Mouse (Mus musculus) erythroblast, embryonic 14.5 days (primary cell): ENCODE results near the gene Fndc3a. TPM values are rescaled to one million over a fixed set of nuclear protein-coding genes. Genes with fewer than 3 reads are reported as not detected.

ENCODE experiments used
- H3K27me3 ChIP-seq: 2 replicates; pipeline ENCODE4 v1.6.1; 2012; ENCODE audit warnings: inconsistent platforms; ENCODE audit not compliant: control insufficient read depth
- H3K36me3 ChIP-seq: 2 replicates; pipeline ENCODE4 v1.6.1; 2012; ENCODE audit warnings: mild to moderate bottlenecking, inconsistent platforms; ENCODE audit not compliant: control insufficient read depth
- H3K4me1 ChIP-seq: 2 replicates; pipeline ENCODE4 v1.6.1; 2012; ENCODE audit warnings: inconsistent platforms; ENCODE audit not compliant: control insufficient read depth
- H3K4me3 ChIP-seq: replicated peaks from 2 replicates; pipeline ENCODE3; 2012; ENCODE audit warnings: moderate library complexity, mild to moderate bottlenecking, inconsistent platforms
- H3K9me3 ChIP-seq: 2 replicates; pipeline ENCODE4 v1.6.1; 2012; ENCODE audit warnings: low read length, inconsistent platforms, mixed read lengths; ENCODE audit not compliant: control insufficient read depth
- GATA1 ChIP-seq: IDR thresholded peaks from 2 replicates; pipeline ENCODE4 v1.6.1; 2012; ENCODE audit warnings: low read length, inconsistent platforms, mixed read lengths
- TAL1 ChIP-seq: IDR thresholded peaks from 3 replicates; pipeline ENCODE4 v1.6.1; 2012; ENCODE audit warnings: low read length, inconsistent platforms, mixed read lengths
- polyA plus RNA-seq: library from polyadenylated mRNA; stranded (reverse); fragments of >175 nt; gene quantifications from 2 replicates; pipeline ENCODE4 v1.2.3, GENCODE M21; 2012

Gene Fndc3a
- polyA plus RNA-seq, 1 experiment: 0.08 TPM

DNA sequence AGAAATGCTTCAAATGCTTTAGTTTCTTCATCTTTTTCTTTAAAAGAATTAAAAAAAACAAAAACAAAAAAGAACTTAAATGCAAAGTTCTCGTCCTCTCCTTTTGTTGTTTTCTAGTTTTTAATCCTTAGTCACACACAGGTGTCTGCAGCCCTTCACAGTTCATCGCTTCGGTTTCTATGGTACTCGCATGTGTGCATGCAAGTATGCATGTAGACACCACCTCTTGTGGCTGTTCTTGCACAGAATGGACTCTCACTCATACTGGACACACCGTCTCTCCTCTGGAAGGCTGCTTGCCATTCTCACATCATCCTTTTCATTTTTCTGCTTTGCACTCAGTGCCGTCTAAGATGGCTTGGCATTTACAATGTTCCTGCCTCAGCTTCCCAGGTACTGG is 126.8 kb downstream of the Fndc3a start:
- Histone ChIP-seq H3K4me3 (no peak overlapping the region), H3K36me3 (peaks cover 15% of the 10 kb centered on the region), H3K27me3 (no peaks in the 10 kb centered on the region), H3K4me1 (no peaks in the 10 kb centered on the region), H3K9me3 (no peaks in the 10 kb centered on the region)
- no peak for TF ChIP-seq GATA1
- TF ChIP-seq TAL1: no peak

DNA sequence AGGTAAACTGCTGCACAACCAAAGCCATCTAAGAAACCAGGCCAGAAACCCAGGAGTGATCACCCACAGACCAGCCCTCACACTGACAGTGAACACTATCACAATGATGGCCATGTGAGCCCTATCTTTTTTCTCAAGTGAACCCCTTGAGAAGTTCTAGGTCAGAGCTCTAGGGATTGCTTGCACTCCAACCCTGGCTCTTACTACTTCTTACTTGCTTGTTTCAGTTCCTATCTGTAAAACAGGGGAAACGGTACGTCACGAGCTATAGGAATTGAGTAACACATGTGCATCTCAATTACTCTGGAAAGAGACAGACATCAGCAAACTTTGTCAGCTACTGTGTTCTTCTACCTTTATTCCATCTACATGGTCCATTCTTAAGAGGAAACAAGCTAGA is 128.8 kb downstream of the Fndc3a start:
- Histone ChIP-seq H3K9me3 (no peaks in the 10 kb centered on the region), H3K4me3 (no peak overlapping the region), H3K27me3 (no peaks in the 10 kb centered on the region), H3K4me1 (no peaks in the 10 kb centered on the region), H3K36me3 (peaks cover 14% of the 10 kb centered on the region)
- TF ChIP-seq GATA1: no peak
- no peak for TF ChIP-seq TAL1

DNA sequence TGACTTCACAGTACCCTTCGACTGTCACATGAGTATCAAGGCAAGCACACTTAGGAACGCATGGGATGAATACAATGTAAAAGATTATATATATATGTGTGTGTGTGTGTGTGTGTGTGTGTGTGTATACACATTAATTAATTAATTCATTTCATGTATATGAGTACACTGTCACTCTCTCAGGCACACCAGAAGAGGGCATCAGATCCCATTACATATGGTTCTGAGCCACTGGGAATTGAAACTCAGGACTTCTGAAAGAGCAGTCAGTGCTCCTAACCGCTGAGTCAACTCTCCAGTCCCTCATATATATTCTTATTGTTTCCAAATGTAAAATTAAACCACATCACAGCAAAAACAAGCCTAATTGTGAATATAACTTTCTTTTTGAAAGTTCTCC is 133.5 kb downstream of the Fndc3a start:
- H3K27me3 ChIP-seq: no peaks in the 10 kb centered on the region
- TF ChIP-seq TAL1 (no peak), GATA1 (no peak)
- no peak overlapping the region for H3K4me3 ChIP-seq
- no peaks in the 10 kb centered on the region for H3K4me1 ChIP-seq
- no peaks in the 10 kb centered on the region for H3K9me3 ChIP-seq
- peaks cover 25% of the 10 kb centered on the region for H3K36me3 ChIP-seq

DNA sequence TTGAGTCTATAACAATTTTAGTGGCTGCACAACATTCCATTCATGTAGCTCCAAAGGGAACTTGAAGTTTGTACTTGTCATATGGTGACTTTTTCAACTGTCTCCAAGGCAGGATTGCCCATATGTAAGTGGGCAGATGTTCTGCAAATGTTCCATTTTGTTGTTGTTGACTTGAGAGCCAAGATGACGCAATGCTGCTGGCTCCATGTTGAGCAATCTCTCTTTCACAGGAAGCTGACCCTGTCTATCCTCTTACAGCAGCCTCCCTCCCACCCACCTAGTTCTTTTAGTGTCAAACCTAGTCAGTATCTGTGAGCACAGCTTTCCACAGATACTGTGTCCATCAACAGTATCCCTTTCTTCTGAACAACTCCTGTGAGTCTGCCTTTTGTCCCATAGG is 145.9 kb downstream of the Fndc3a start:
- H3K4me3 ChIP-seq: no peak overlapping the region
- TF ChIP-seq GATA1 (no peak), TAL1 (no peak)
- no peaks in the 10 kb centered on the region for H3K9me3 ChIP-seq
- no peaks in the 10 kb centered on the region for H3K4me1 ChIP-seq
- no peaks in the 10 kb centered on the region for H3K27me3 ChIP-seq
- peaks cover 30% of the 10 kb centered on the region for H3K36me3 ChIP-seq

DNA sequence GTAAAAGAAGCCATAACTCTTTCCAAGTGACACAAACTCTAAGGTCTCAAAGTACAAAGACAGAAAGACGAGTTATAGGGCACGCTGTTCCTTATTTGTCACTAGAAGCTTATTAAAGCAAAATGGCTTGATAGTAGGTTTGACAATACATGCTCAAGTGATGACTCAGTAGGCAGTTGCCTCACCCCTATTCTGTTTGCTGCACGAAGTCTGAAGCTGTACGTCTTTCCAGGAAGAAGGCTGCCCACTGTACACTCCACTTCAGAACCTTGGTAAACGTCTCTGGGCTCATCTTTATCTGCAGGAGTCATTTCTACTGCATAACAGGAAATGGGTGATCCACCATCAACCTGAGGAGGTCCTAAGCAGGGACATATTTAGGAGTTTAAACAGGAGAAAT is 151.0 kb downstream of the Fndc3a start:
- peaks cover 39% of the 10 kb centered on the region for H3K36me3 ChIP-seq
- H3K4me1 ChIP-seq: no peaks in the 10 kb centered on the region
- H3K27me3 ChIP-seq: no peaks in the 10 kb centered on the region
- no peaks in the 10 kb centered on the region for H3K9me3 ChIP-seq
- H3K4me3 ChIP-seq: no peak overlapping the region
- TF ChIP-seq GATA1 (no peak), TAL1 (no peak)

DNA sequence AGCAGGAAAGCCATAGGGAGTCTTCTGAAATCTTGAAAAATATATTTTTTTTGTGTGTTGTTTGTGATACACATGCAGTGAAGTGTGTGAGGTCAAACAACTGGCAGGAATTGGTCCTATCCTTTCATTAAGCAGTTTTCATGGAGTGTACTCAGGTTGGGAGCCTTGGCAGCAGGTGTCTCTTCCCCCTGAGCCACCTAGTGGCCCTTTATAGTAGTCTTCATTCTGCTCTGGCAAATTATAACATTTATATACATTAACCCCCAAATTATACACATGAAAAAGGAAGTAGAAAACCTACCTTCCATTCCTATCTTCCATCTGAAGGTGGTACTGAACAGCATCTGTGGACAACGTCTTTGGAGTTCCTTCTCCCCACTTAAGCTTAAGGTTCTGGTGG is 154.0 kb downstream of the Fndc3a start:
- H3K27me3 ChIP-seq: no peaks in the 10 kb centered on the region
- H3K9me3 ChIP-seq: no peaks in the 10 kb centered on the region
- H3K36me3 ChIP-seq: peaks cover 45% of the 10 kb centered on the region
- no peaks in the 10 kb centered on the region for H3K4me1 ChIP-seq
- TF ChIP-seq TAL1: no peak
- TF ChIP-seq GATA1: no peak
- no peak overlapping the region for H3K4me3 ChIP-seq

DNA sequence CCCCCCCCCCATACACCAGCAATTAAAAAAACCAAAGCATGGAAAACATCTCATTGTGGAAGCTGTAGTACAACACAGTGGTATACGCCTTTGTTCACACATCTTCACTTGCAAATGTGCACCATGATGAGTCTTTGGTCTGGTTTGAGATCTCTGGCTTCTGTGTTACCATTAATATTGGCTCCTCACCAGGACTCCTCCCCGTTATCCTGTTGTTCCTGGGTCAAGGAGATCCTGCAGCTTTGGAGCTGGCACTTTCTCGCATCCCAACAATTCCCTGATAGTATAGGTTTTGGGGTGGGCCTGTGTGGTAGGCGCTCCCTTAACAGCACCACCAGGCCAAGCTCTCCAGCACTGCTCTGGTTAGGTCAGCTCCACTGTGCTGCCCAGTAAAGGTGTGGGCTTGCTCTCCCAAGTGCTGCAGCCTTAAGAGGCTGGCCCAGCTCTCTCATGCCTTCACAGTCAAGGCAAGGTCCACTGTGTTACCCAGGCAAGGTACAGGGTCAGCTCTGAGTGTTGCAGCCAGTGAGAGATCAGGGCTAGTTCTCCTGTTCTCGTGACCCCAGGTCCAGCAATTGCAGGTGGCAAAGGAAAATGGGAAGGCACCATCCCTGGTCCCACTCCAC is 173.3 kb downstream of the Fndc3a start:
- Histone ChIP-seq H3K9me3 (no peaks in the 10 kb centered on the region), H3K4me3 (no peak overlapping the region), H3K4me1 (no peaks in the 10 kb centered on the region), H3K36me3 (peaks cover 15% of the 10 kb centered on the region), H3K27me3 (peaks cover 21% of the 10 kb centered on the region)
- TF ChIP-seq TAL1 (no peak), GATA1 (no peak)

DNA sequence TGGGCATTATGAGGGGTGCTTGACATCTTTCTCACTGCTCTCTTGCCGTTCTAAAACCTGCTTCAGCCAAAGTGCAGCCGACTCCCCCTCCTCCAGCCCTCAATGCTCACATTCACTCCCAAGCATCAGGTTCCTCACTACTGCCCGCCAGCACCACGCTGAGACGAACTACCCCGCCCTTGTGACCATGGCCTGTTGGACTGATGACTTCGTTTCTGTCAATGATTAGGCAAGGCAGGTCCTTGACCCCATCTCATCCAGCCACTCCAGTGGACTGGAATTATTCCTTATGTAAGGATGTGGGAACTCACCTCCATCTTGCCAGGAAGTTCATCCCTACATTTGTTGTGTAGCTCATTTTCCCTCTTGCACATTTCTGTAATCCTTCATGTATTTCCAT is 175.9 kb downstream of the Fndc3a start:
- Histone ChIP-seq H3K27me3 (peaks cover 47% of the 10 kb centered on the region), H3K9me3 (no peaks in the 10 kb centered on the region), H3K4me3 (no peak overlapping the region), H3K36me3 (peaks cover 3% of the 10 kb centered on the region; the same call in 1 of the 2 replicates), H3K4me1 (no peaks in the 10 kb centered on the region)
- no peak for TF ChIP-seq TAL1
- TF ChIP-seq GATA1: no peak

DNA sequence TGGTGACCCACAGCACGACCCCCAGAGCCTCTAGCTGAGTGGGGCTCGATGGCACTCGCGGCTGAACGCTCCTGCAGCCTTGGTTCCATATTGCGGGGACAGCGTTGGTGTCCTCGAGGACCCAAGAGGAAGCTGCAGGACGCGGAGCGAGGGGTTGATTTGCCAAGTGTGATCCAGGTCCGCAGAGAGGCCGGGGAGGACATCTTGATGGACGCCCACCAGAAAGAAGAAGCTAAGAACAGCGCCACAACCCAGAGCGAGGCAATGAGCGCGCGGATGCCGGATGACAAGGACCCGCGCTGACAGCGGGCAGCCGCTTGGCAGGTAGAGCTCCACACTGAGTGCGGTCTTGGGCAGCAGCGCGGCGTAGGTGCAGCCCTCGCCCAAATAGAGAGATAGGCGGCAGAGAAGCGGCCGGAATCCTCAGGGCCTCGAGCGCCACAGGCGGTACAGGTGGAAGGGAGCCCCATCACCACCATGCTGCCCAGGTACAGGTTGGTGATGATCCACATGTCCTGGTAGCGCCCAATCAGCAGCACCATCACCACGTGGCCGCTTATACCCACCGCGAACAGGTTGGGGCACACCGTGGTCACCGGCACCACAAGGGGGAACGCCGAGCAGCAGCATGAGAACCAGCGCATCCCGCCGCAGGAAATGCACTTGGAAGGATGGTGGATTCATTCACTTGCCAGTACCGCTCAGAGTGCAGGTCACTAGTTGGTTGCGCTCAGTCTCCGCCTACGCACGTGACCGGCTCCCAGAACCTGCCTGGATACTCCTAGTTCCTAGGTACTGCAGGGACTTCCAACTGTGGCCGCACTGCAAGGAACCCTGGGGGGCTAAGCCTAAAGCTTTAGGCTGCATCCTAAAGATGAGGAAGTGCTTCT is 177.5 kb downstream of the Fndc3a start:
- Histone ChIP-seq H3K36me3 (peaks cover 3% of the 10 kb centered on the region; the same call in 1 of the 2 replicates), H3K4me3 (no peak overlapping the region), H3K27me3 (peaks cover 47% of the 10 kb centered on the region), H3K4me1 (no peaks in the 10 kb centered on the region), H3K9me3 (no peaks in the 10 kb centered on the region)
- TF ChIP-seq GATA1 (no peak), TAL1 (no peak)
